Mouse (Mus musculus): ENCODE data around the gene Mmd.

DNA sequence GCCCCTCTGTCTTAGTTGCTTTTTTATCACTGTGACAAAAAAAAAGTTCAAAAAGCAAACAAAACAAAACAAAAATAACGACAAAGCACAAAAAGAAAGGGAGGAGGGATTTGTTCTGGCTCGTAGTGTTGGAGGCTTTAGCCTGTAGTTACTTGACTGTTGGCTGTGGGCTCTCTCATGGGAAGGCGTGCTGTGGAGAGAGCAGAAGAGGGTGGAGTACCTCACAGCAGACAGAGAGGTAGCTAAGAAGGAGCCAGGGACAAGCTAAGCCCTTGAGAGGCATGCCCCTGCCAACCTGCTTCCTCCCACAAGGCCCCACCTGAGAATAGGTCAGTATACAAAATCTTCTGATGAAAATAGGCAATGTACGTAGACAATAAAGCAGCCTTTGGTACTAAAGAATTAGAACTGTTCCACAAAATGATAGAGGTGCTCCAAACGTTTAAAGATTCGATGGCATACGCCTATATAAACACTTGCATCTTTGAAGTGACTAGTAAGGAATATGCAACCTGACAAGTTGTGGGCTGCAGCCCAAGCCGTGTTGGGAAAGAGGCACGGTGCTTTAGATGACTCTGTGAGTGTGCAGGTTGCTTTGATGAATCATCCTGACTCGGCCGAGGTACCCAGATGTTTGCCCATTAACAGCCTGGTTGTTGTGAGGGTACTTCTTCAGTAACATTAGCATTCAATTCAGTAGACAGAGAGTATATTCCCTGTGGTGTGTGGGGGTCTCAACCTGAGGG lies 21.0 kb downstream of the Mmd start:
- TF ChIP-seq POLR2A (IDR thresholded peaks at IDR 0.05; ENCODE audit: borderline replicate concordance, extremely low read depth, low read depth, low read length) (no peak), CTCF (IDR thresholded peaks at IDR 0.05; ENCODE audit: insufficient read depth, low read length) (no peak)

Data from lung, adult 2 months (tissue).